Mouse (Mus musculus) lung, postnatal 0 days (tissue): ENCODE data around the gene Slc44a3. TPM values are rescaled to one million over a fixed set of nuclear protein-coding genes. Genes with fewer than 3 reads are reported as not detected.

ENCODE experiments used
- ATAC-seq: fragments of 200-750 bp; cut with Nextera tagmentation; 2 replicates; pipeline ENCODE4 v1.8.0; 2017; ENCODE audit warnings: moderate library complexity
- DNase-seq: peaks from one replicate; pipeline ENCODE4 v3.0.0-alpha.2; 2016; ENCODE audit warnings: low spot score
- H3K27ac ChIP-seq: fragments of 300-500 bp; sonication (generic); 2 replicates; pipeline ENCODE4 v1.5.1; 2014; ENCODE audit warnings: antibody characterized with exemption, mild to moderate bottlenecking, low read length, mixed read lengths
- H3K27me3 ChIP-seq: fragments of 300-500 bp; sonication (generic); replicated peaks from 2 replicates; pipeline ENCODE4 v1.6.1; 2014; ENCODE audit warnings: low read length, mixed read lengths; ENCODE audit not compliant: insufficient read depth
- H3K36me3 ChIP-seq: fragments of 300-500 bp; sonication (generic); 2 replicates; pipeline ENCODE4 v1.6.1; 2014; ENCODE audit warnings: low read length, mixed read lengths; ENCODE audit not compliant: insufficient read depth
- H3K4me1 ChIP-seq: fragments of 300-500 bp; sonication (generic); 2 replicates; pipeline ENCODE4 v1.6.1; 2014; ENCODE audit warnings: antibody characterized with exemption, low read depth, low read length, mixed read lengths; ENCODE audit not compliant: insufficient read depth
- H3K4me2 ChIP-seq: fragments of 300-500 bp; sonication (generic); replicated peaks from 2 replicates; pipeline ENCODE4 v1.6.1; 2014; ENCODE audit warnings: low read depth, mild to moderate bottlenecking, low read length, moderate library complexity, mixed read lengths
- H3K4me3 ChIP-seq: fragments of 300-500 bp; sonication (generic); 2 replicates; pipeline ENCODE4 v1.5.1; 2014; ENCODE audit warnings: low read depth, low read length
- H3K9ac ChIP-seq: fragments of 300-500 bp; sonication (generic); replicated peaks from 2 replicates; pipeline ENCODE4 v1.6.1; 2014; ENCODE audit warnings: low read depth, mild to moderate bottlenecking
- H3K9me3 ChIP-seq: fragments of 300-500 bp; sonication (generic); 2 replicates; pipeline ENCODE4 v1.6.1; 2016; ENCODE audit warnings: low read length, mixed read lengths
- CTCF ChIP-seq: IDR thresholded peaks from 2 replicates; pipeline ENCODE4 v1.5.1; 2016; ENCODE audit warnings: antibody characterized with exemption, mild to moderate bottlenecking
- EP300 ChIP-seq: IDR thresholded peaks from 2 replicates; pipeline ENCODE4 v1.6.1; 2016; ENCODE audit warnings: antibody characterized with exemption, mild to moderate bottlenecking, control low read depth
- WGBS: fragments of 180-500 bp; shearing (Covaris S2); extraction: QIAGEN DNeasy Blood & Tissue Kit; methylation state at CpG from one replicate; pipeline ENCODE4 v1.1.7; 2014; 5-methylcytosine and 5-hydroxymethylcytosine counted together
- polyA plus RNA-seq: library from polyadenylated mRNA; unstranded; fragments of >200 nt; fragmentation: Nextera tagmentation; extraction: Ambion mirVana; gene quantifications from 2 replicates; pipeline ENCODE4 v1.2.1, GENCODE M21; 2015

Gene Slc44a3
- 45.4 and 48.7 TPM in 2 replicates for polyA plus RNA-seq

GRCm38 (mm10) chr3:121532176-121532575 lies at the start of gene Slc44a3:
Gene Slc44a3 (minus strand): TSS chr3:121532404.
- H3K27ac ChIP-seq, result peak within 1 kb of the TSS; percentile 93
- no peak for TF ChIP-seq EP300
- TF ChIP-seq CTCF, result peak; percentile 66
- peak within 1 kb of the TSS; percentile 66 for H3K9ac ChIP-seq
- peak; percentile 95 for DNase-seq
- no peaks in the 10 kb centered on the region for H3K27me3 ChIP-seq
- H3K36me3 ChIP-seq, result no peaks in the 10 kb centered on the region
- peak within 1 kb of the TSS; percentile 50 for H3K4me3 ChIP-seq
- peaks cover 4% of the 10 kb centered on the region; the same call in 1 of the 2 replicates for H3K4me1 ChIP-seq
- H3K9me3 ChIP-seq, result no peaks in the 10 kb centered on the region
- ATAC-seq, result peak; percentile 87
- 5% methylated on average over 24 of the region's 24 CpGs for WGBS
- peak within 1 kb of the TSS; percentile 67 for H3K4me2 ChIP-seq

DNA sequence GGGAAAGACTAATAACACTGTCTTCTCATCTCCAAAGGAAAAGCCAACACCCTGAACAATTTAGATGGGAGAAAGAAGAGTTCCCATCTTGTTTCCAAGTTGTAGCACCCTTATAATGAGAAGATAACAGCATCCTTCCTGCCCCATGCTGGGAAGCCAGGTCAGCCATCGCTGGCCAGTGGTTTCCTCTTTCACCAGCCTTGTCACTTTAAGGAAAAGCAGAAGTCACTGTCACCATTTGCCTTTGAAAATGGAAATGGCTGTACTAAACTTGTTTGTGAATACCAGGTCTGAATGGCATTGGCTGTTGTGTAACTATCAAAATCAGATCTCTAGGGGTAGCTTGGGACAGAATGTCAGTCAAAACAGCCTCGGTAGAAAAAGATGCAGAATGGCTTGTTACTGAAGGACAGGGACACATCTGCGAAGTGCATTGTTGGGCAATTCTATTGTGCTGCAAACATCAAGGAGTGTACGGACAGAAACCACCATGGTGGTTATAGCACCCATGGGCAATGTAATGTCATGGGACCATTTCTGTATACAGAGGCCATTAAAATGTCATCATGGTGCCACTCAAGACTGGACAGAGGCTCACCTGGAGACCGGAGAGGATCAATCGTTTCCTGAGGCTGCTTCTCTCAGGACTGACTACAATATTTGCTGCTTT lies 47.8 kb upstream of the Slc44a3 start:
- no peak for ATAC-seq

DNA sequence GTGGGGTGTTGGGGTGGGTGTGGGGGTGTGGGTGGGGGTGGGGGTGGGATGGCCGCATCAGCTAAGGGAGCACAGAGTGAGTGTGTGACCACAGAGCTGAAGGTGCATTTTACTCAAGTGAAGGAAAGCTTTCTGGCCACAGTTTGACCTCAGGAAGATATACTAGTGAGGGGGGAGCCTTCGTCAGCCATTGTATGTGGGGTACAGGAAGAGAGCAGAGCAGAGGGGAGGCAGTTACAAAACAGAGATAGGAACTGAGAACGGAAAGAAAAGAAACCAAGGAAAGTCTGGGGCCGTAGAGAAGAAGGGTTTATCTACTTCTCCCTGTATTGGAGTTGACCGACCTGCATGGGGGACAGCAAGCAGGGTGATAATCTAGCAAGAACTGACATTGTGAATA lies 47.2 kb upstream of the Slc44a3 start:
- H3K27me3 ChIP-seq, result no peaks in the 10 kb centered on the region
- DNase-seq (no peak), ATAC-seq (no peak)
- no peak overlapping the region for H3K4me3 ChIP-seq
- no peaks in the 10 kb centered on the region for H3K9me3 ChIP-seq
- no peak overlapping the region for H3K9ac ChIP-seq
- H3K4me2 ChIP-seq, result no peak overlapping the region
- no peaks in the 10 kb centered on the region for H3K4me1 ChIP-seq
- H3K27ac ChIP-seq, result no peak overlapping the region
- TF ChIP-seq EP300 (no peak), CTCF (no peak)
- no peaks in the 10 kb centered on the region for H3K36me3 ChIP-seq
- WGBS, result 73% methylated on average over 5 of the region's 5 CpGs

More for the DNA sequence above, 47.8 kb upstream of the Slc44a3 start:
- TF ChIP-seq EP300 (no peak), CTCF (no peak)
- no peaks in the 10 kb centered on the region for H3K9me3 ChIP-seq
- H3K36me3 ChIP-seq, result no peaks in the 10 kb centered on the region
- no peak overlapping the region for H3K4me3 ChIP-seq
- H3K27me3 ChIP-seq, result no peaks in the 10 kb centered on the region
- no peak for DNase-seq
- H3K9ac ChIP-seq, result no peak overlapping the region
- no peak overlapping the region for H3K27ac ChIP-seq
- H3K4me1 ChIP-seq, result 0 out of 2 replicates have a peak, but pooled peaks cover 2% of the 10 kb centered on the region
- WGBS, result 78% methylated on average over 6 of the region's 6 CpGs
- no peak overlapping the region for H3K4me2 ChIP-seq

DNA sequence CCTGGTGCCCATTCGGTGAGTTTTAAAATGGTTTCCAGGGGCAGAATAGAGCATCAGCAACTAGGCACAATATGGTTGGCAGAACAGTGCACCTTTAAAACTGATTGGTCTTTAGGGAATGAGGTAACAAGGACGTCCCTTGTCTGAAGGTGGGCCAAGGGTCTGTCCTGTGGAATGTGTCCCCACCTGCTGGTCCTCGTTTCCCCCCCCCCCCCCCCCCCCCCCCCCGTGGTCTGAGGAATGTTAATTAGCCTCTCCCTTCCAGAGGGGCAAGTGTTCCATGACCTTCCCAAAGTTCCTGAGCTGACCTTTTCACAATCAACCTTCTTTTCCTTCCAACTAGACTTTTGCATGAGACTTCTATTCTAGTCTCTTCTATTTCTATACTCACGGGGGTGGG lies 46.5 kb upstream of the Slc44a3 start:
- ATAC-seq (no peak), DNase-seq (no peak)
- no peak overlapping the region for H3K9ac ChIP-seq
- no peak overlapping the region for H3K4me2 ChIP-seq
- H3K27ac ChIP-seq, result no peak overlapping the region
- WGBS, result 55% methylated on average over 3 of the region's 5 CpGs
- no peaks in the 10 kb centered on the region for H3K27me3 ChIP-seq
- H3K9me3 ChIP-seq, result no peaks in the 10 kb centered on the region
- TF ChIP-seq EP300 (no peak), CTCF (no peak)
- H3K4me1 ChIP-seq, result no peaks in the 10 kb centered on the region
- no peaks in the 10 kb centered on the region for H3K36me3 ChIP-seq
- no peak overlapping the region for H3K4me3 ChIP-seq

DNA sequence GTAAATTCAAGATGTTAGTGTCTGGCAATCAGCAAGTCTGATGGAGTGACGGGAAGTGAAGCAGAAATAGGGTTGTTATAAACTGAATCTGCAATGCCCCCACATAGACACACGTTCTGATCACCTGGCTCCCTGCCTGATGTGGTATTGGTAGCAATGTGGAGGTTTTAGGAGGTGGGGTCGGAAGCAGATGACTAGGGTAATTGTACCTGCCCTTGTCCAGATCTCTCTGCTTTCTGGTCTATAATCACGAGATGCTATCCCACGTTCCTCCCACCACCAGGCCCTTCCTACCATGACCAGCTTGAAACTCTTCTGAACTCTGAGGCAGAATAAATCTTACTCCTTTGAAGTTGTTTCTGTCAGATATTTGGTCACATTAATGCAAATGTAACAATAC lies 45.4 kb upstream of the Slc44a3 start:
- no peak overlapping the region for H3K9ac ChIP-seq
- no peak for ATAC-seq

GRCm38 (mm10) chr3:121577032-121577591 lies 44.9 kb upstream of the Slc44a3 start:
- Histone ChIP-seq H3K36me3 (no peaks in the 10 kb centered on the region), H3K4me2 (no peak overlapping the region), H3K27ac (peak overlapping the region; percentile 70), H3K4me1 (no peaks in the 10 kb centered on the region), H3K9me3 (no peaks in the 10 kb centered on the region), H3K4me3 (no peak overlapping the region), H3K27me3 (no peaks in the 10 kb centered on the region), H3K9ac (no peak overlapping the region)
- TF ChIP-seq EP300, result peak; percentile 71
- TF ChIP-seq CTCF, result no peak
- ATAC-seq (peak; percentile 83), DNase-seq (peak; percentile 90)
- 23% methylated on average over 10 of the region's 10 CpGs for WGBS

More for the DNA sequence above, 45.4 kb upstream of the Slc44a3 start:
- no peaks in the 10 kb centered on the region for H3K27me3 ChIP-seq
- DNase-seq, result no peak
- H3K4me2 ChIP-seq, result no peak overlapping the region
- H3K27ac ChIP-seq, result peak overlapping the region; percentile 70
- no peaks in the 10 kb centered on the region for H3K4me1 ChIP-seq
- TF ChIP-seq CTCF, result no peak
- H3K9me3 ChIP-seq, result no peaks in the 10 kb centered on the region
- H3K36me3 ChIP-seq, result no peaks in the 10 kb centered on the region
- WGBS, result 75% methylated on average over 5 of the region's 5 CpGs
- no peak overlapping the region for H3K4me3 ChIP-seq
